Mouse (Mus musculus): Measurements from ENCODE around the gene Hyal3. TPM values are rescaled to one million over a fixed set of nuclear protein-coding genes. Genes with fewer than 3 reads are reported as not detected.
A peak's percentile ranks its signal among the peaks of the same experiment; 100 is the strongest.

The Hyal3 gene
- total RNA-seq, 1 experiment, result 0.54 TPM

GRCm38 (mm10) chr9:107624539-107624938 is 43.9 kb downstream of the Hyal3 start:
- Histone ChIP-seq H3K9ac (ENCODE audit: insufficient read depth, low read depth, low read length, poor library complexity, severe bottlenecking) (no peak overlapping the region), H3K9me3 (ENCODE audit: control insufficient read depth, insufficient read depth, low read depth, low read length) (no peaks in the 10 kb centered on the region), H3K36me3 (ENCODE audit: control insufficient read depth, insufficient read depth, low read length, poor library complexity, severe bottlenecking) (peaks cover 12% of the 10 kb centered on the region), H3K27ac (ENCODE audit: insufficient read depth, low read depth, low read length, poor library complexity, severe bottlenecking) (no peak overlapping the region), H3K4me3 (ENCODE audit: insufficient read depth in 1 of 2, low read depth in 1 of 2, low read length in 2 of 2, poor library complexity in 1 of 2, severe bottlenecking in 1 of 2) (no peak overlapping the region), H3K4me1 (ENCODE audit: control insufficient read depth in 2 of 2, insufficient read depth in 2 of 2, low read length in 2 of 2, poor library complexity in 1 of 2) (peaks cover 15 to 43% of the 10 kb centered on the region in 2 experiments; a peak in 3 of 4 replicates)
- in situ Hi-C loops (cut with MboI; ENCODE audit: low sequenced_read_pairs in 2 of 2, unreplicated experiment in 2 of 2), result no loop called here
- DNase-seq (ENCODE audit: low read depth, low spot score), result no peak
- TF ChIP-seq ZC3H11A (IDR thresholded peaks at IDR 0.05; ENCODE audit: borderline replicate concordance, low read depth, low read length) (no peak), ZNF384 (IDR thresholded peaks at IDR 0.05; ENCODE audit: low read depth, low read length) (no peak), CHD2 (IDR thresholded peaks at IDR 0.05; ENCODE audit: low read depth, low read length) (no peak), MAFK (IDR thresholded peaks at IDR 0.05; ENCODE audit: insufficient read depth, low read depth, low read length) (no peak), HCFC1 (IDR thresholded peaks at IDR 0.05; ENCODE audit: borderline replicate concordance, insufficient read depth, low read length) (no peak)

- peaks cover 8% of the 10 kb centered on the region; the same call in 1 of the 2 replicates for H3K36me3 ChIP-seq (ENCODE audit: control insufficient read depth, insufficient read depth, low read length, poor library complexity, severe bottlenecking)
- in situ Hi-C loops (cut with MboI; ENCODE audit: low sequenced_read_pairs in 2 of 2, unreplicated experiment in 2 of 2), result no loop called here
- H3K27ac ChIP-seq (ENCODE audit: insufficient read depth, low read depth, low read length, poor library complexity, severe bottlenecking), result no peak overlapping the region
- no peaks in the 10 kb centered on the region for H3K9me3 ChIP-seq (ENCODE audit: control insufficient read depth, insufficient read depth, low read depth, low read length)
- TF ChIP-seq MAFK (IDR thresholded peaks at IDR 0.05; ENCODE audit: insufficient read depth, low read depth, low read length) (no peak), ZNF384 (IDR thresholded peaks at IDR 0.05; ENCODE audit: low read depth, low read length) (no peak), HCFC1 (IDR thresholded peaks at IDR 0.05; ENCODE audit: borderline replicate concordance, insufficient read depth, low read length) (no peak), ZC3H11A (IDR thresholded peaks at IDR 0.05; ENCODE audit: borderline replicate concordance, low read depth, low read length) (no peak), CHD2 (IDR thresholded peaks at IDR 0.05; ENCODE audit: low read depth, low read length) (no peak)
- peaks cover 15 to 44% of the 10 kb centered on the region in 2 experiments; a peak in 3 of 4 replicates for H3K4me1 ChIP-seq (ENCODE audit: control insufficient read depth in 2 of 2, insufficient read depth in 2 of 2, low read length in 2 of 2, poor library complexity in 1 of 2)
- no peak for DNase-seq (ENCODE audit: low read depth, low spot score)
- no peak overlapping the region for H3K9ac ChIP-seq (ENCODE audit: insufficient read depth, low read depth, low read length, poor library complexity, severe bottlenecking)
- no peak overlapping the region for H3K4me3 ChIP-seq (ENCODE audit: insufficient read depth in 1 of 2, low read depth in 1 of 2, low read length in 2 of 2, poor library complexity in 1 of 2, severe bottlenecking in 1 of 2)
These were observed 44.3 kb downstream of the Hyal3 start for GRCm38 (mm10) chr9:107624951-107625350.

GRCm38 (mm10) chr9:107625351-107626128 is 44.9 kb downstream of the Hyal3 start:
- DNase-seq (ENCODE audit: low read depth, low spot score), result no peak
- Histone ChIP-seq H3K27ac (ENCODE audit: insufficient read depth, low read depth, low read length, poor library complexity, severe bottlenecking) (no peak overlapping the region; the same call in 1 of the 2 replicates), H3K9ac (ENCODE audit: insufficient read depth, low read depth, low read length, poor library complexity, severe bottlenecking) (no peak overlapping the region), H3K4me1 (ENCODE audit: control insufficient read depth in 2 of 2, insufficient read depth in 2 of 2, low read length in 2 of 2, poor library complexity in 1 of 2) (peaks cover 15 to 48% of the 10 kb centered on the region in 2 experiments; a peak in 3 of 4 replicates), H3K36me3 (ENCODE audit: control insufficient read depth, insufficient read depth, low read length, poor library complexity, severe bottlenecking) (peaks cover 6% of the 10 kb centered on the region; the same call in 1 of the 2 replicates), H3K4me3 (ENCODE audit: insufficient read depth in 1 of 2, low read depth in 1 of 2, low read length in 2 of 2, poor library complexity in 1 of 2, severe bottlenecking in 1 of 2) (no peak overlapping the region), H3K9me3 (ENCODE audit: control insufficient read depth, insufficient read depth, low read depth, low read length) (no peaks in the 10 kb centered on the region)
- TF ChIP-seq HCFC1 (IDR thresholded peaks at IDR 0.05; ENCODE audit: borderline replicate concordance, insufficient read depth, low read length) (no peak), MAFK (IDR thresholded peaks at IDR 0.05; ENCODE audit: insufficient read depth, low read depth, low read length) (no peak), CHD2 (IDR thresholded peaks at IDR 0.05; ENCODE audit: low read depth, low read length) (no peak), ZNF384 (IDR thresholded peaks at IDR 0.05; ENCODE audit: low read depth, low read length) (no peak), ZC3H11A (IDR thresholded peaks at IDR 0.05; ENCODE audit: borderline replicate concordance, low read depth, low read length) (no peak)
- in situ Hi-C loops (cut with MboI; ENCODE audit: low sequenced_read_pairs in 2 of 2, unreplicated experiment in 2 of 2), result no loop called here

GRCm38 (mm10) chr9:107626158-107626843 is 45.7 kb downstream of the Hyal3 start:
- peak overlapping the region; percentile 66; the same call in 1 of the 2 replicates for H3K9ac ChIP-seq (ENCODE audit: insufficient read depth, low read depth, low read length, poor library complexity, severe bottlenecking)
- peak overlapping the region; percentile 47; the same call in 1 of the 2 replicates for H3K27ac ChIP-seq (ENCODE audit: insufficient read depth, low read depth, low read length, poor library complexity, severe bottlenecking)
- peaks cover 6% of the 10 kb centered on the region; the same call in 1 of the 2 replicates for H3K36me3 ChIP-seq (ENCODE audit: control insufficient read depth, insufficient read depth, low read length, poor library complexity, severe bottlenecking)
- in situ Hi-C loops (cut with MboI; ENCODE audit: low sequenced_read_pairs in 2 of 2, unreplicated experiment in 2 of 2), result no loop called here
- no peaks in the 10 kb centered on the region for H3K9me3 ChIP-seq (ENCODE audit: control insufficient read depth, insufficient read depth, low read depth, low read length)
- DNase-seq (ENCODE audit: low read depth, low spot score), result no peak
- H3K4me1 ChIP-seq (ENCODE audit: control insufficient read depth in 2 of 2, insufficient read depth in 2 of 2, low read length in 2 of 2, poor library complexity in 1 of 2), result peaks cover 15 to 50% of the 10 kb centered on the region in 2 experiments; a peak in 3 of 4 replicates
- peak overlapping the region; percentile 8 to 45; a peak in 2 of 4 replicates for H3K4me3 ChIP-seq (ENCODE audit: insufficient read depth in 1 of 2, low read depth in 1 of 2, low read length in 2 of 2, poor library complexity in 1 of 2, severe bottlenecking in 1 of 2)
- TF ChIP-seq ZNF384 (IDR thresholded peaks at IDR 0.05; ENCODE audit: low read depth, low read length) (no peak), HCFC1 (IDR thresholded peaks at IDR 0.05; ENCODE audit: borderline replicate concordance, insufficient read depth, low read length) (no peak), CHD2 (IDR thresholded peaks at IDR 0.05; ENCODE audit: low read depth, low read length) (no peak)

Data from ES-E14 (cell line).